Mouse (Mus musculus) small intestine, adult 2 months (tissue): ENCODE results near the gene Amotl2. TPM values are rescaled to one million over a fixed set of nuclear protein-coding genes. Genes with fewer than 3 reads are reported as not detected.

Experiments used
- H3K27ac ChIP-seq: fragments of 200-500 bp; 2 replicates; pipeline ENCODE4 v1.5.1; 2012; ENCODE audit warnings: low read depth, low read length, control low read depth, inconsistent platforms; ENCODE audit not compliant: insufficient read depth
- H3K27me3 ChIP-seq: fragments of 200-500 bp; 2 replicates; pipeline ENCODE4 v1.6.1; 2012; ENCODE audit warnings: mild to moderate bottlenecking, moderate library complexity, low read length, inconsistent platforms; ENCODE audit not compliant: control insufficient read depth, insufficient read depth
- H3K36me3 ChIP-seq: fragments of 200-500 bp; 2 replicates; pipeline ENCODE4 v1.6.1; 2012; ENCODE audit warnings: mild to moderate bottlenecking, low read length, control low read depth, inconsistent platforms; ENCODE audit not compliant: control insufficient read depth, insufficient read depth
- H3K4me1 ChIP-seq: fragments of 200-500 bp; 2 replicates; pipeline ENCODE4 v1.6.1; 2012; ENCODE audit warnings: low read length, inconsistent platforms, mixed read lengths; ENCODE audit not compliant: control insufficient read depth, insufficient read depth, insufficient read length
- H3K4me3 ChIP-seq: fragments of 200-500 bp; 2 replicates; pipeline ENCODE4 v1.5.1; 2012; ENCODE audit warnings: low read depth, mild to moderate bottlenecking, control low read depth, inconsistent platforms, low read length, moderate library complexity
- CTCF ChIP-seq: fragments of 200-500 bp; IDR thresholded peaks from 2 replicates; pipeline ENCODE4 v1.5.1; 2012; ENCODE audit warnings: low read depth, mild to moderate bottlenecking, control low read depth, inconsistent platforms, low read length, moderate library complexity, mixed read lengths; ENCODE audit not compliant: insufficient replicate concordance, insufficient read length; ENCODE audit errors: extremely low read depth
- POLR2A ChIP-seq: fragments of 200-500 bp; IDR thresholded peaks from 2 replicates; pipeline ENCODE4 v1.6.1; 2012; ENCODE audit warnings: low read depth, mild to moderate bottlenecking, control low read depth, inconsistent platforms, low read length, moderate library complexity
- WGBS: fragments of 180-500 bp; shearing (Covaris S2); methylation state at CpG from one replicate; pipeline ENCODE4 v1.1.7; 2018; 5-methylcytosine and 5-hydroxymethylcytosine counted together
- polyA plus RNA-seq: library from polyadenylated mRNA; depleted of rRNA; stranded (reverse); fragments of >200 nt; gene quantifications from 2 replicates; pipeline ENCODE4 v1.2.3, GENCODE M21; 2012

Gene Amotl2
- polyA plus RNA-seq, 1 experiment = 12.3 TPM

GRCm38 (mm10) chr9:102720567-102721167 lies 4.2 kb downstream of the Amotl2 start:
- 80% methylated on average over 18 of the region's 18 CpGs for WGBS
- no peaks in the 10 kb centered on the region for H3K27me3 ChIP-seq
- H3K36me3 ChIP-seq = peaks cover 36% of the 10 kb centered on the region
- no peak overlapping the region for H3K27ac ChIP-seq
- H3K4me1 ChIP-seq = peaks cover 14% of the 10 kb centered on the region
- H3K4me3 ChIP-seq = peak overlapping the region; percentile 43
- TF ChIP-seq CTCF = no peak
- TF ChIP-seq POLR2A = no peak

- Histone ChIP-seq H3K36me3 (peaks cover 38% of the 10 kb centered on the region), H3K4me1 (peaks cover 20% of the 10 kb centered on the region), H3K27me3 (no peaks in the 10 kb centered on the region), H3K4me3 (no peak overlapping the region), H3K27ac (no peak overlapping the region)
- 62% methylated on average over 3 of the region's 3 CpGs for WGBS
- TF ChIP-seq POLR2A (no peak), CTCF (no peak)
Observed at GRCm38 (mm10) chr9:102721406-102721978, 5.0 kb downstream of the Amotl2 start.

DNA sequence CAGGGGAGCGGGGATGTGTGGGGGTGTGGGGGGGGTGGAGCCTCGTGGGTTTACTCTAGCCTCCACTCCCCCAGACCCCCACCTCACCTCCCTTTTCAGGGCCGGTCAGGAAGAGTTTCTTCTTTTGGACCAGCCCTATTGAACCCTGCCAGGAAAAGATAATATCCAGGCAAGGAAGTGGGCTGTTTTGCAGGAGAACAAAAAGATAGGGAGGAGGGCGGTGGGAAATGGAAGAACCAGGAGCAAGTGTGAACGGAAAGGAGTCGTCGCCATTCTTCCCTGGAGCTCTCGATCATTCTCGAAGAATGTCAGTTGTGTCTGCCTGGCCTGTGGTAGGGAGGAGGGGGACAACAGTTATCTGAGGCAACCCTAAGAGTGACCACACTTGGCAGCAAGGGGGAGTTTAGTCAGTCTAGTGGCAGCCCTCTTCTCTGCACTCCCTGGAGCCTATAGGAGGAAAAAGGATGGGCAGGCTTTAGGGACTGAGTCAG lies 5.6 kb downstream of the Amotl2 start:
- Histone ChIP-seq H3K36me3 (peaks cover 43% of the 10 kb centered on the region), H3K4me3 (no peak overlapping the region), H3K27me3 (no peaks in the 10 kb centered on the region), H3K27ac (0 out of 2 replicates have a peak overlapping the region, but pooled peaks have one; percentile 5), H3K4me1 (peaks cover 21% of the 10 kb centered on the region)
- no peak for TF ChIP-seq POLR2A
- TF ChIP-seq CTCF = no peak
- 75% methylated on average over 9 of the region's 9 CpGs for WGBS

DNA sequence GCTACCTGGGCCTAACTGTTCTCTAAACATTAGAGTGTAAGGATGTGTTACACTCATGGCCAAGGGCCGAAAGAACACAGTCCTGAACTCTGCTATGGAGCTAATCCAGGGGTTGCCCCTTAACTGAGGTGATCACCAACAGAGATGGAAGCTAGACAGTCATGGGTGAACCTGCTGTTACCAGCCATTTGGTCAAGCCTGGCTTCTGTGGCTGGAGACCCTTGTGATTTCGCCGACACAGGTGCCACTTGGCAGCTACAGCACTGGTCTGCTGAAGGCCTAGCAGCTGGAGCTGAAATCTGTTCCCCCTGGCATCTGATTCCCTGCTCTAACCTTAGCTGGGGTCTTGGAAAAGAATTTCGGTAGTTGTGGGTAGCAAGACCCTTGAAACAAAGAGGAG lies 6.3 kb downstream of the Amotl2 start:
- H3K27me3 ChIP-seq = no peaks in the 10 kb centered on the region
- H3K36me3 ChIP-seq = peaks cover 45% of the 10 kb centered on the region
- no peak overlapping the region for H3K4me3 ChIP-seq
- H3K27ac ChIP-seq = no peak overlapping the region
- 90% methylated on average over 4 of the region's 4 CpGs for WGBS
- TF ChIP-seq CTCF = no peak
- no peak for TF ChIP-seq POLR2A
- peaks cover 21% of the 10 kb centered on the region for H3K4me1 ChIP-seq

DNA sequence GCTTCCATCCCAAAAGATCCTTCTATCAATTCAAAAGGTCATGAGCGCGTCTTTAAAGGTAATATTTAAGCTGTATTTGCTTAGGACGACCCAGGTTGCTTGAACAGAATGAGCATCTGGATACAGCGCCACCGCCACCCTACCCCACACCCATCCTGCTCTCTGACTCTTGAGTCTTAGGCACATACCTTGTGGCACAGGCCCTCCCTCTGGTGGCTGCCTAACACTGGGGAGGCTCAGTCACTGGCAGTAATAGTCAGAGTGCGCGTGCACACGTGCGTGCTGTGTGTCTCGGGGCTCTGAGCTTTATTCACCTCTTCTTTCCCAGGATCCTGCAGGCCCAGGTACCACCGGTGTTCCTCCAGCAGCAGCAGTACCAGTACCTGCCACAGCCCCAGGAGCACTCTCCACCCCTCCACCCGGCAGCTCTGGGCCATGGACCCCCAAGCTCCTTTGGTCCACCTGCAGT lies 6.8 kb downstream of the Amotl2 start:
- TF ChIP-seq POLR2A (no peak), CTCF (no peak)
- Histone ChIP-seq H3K27ac (no peak overlapping the region), H3K27me3 (no peaks in the 10 kb centered on the region), H3K4me3 (no peak overlapping the region), H3K4me1 (peaks cover 21% of the 10 kb centered on the region), H3K36me3 (peaks cover 49% of the 10 kb centered on the region)
- 87% methylated on average over 12 of the region's 12 CpGs for WGBS

DNA sequence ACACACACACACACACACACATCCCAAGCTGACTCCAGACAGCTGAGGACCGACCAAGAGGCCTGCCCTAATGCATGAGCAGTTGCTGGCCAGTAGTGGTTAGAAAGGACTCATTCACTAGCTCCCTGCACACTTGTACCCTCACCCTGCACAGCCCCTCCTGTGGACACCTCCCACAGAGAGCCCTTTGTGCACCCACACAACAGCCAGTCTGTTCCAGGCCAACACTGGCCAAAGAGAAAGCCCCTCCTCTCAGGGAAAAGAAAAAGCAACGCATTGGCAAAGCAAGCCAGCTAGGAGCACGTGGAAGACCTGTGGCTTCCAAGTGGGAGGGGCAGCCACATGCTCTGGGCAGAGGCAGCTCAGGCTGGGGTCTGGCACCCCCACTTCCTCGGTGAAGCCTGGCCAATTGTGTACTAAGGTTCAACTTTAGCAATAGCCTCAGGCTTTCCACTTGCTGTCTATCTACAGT lies 7.6 kb downstream of the Amotl2 start:
- Histone ChIP-seq H3K4me1 (peaks cover 21% of the 10 kb centered on the region), H3K27me3 (no peaks in the 10 kb centered on the region), H3K27ac (no peak overlapping the region), H3K36me3 (peaks cover 55% of the 10 kb centered on the region), H3K4me3 (no peak overlapping the region)
- no peak for TF ChIP-seq POLR2A
- TF ChIP-seq CTCF = no peak
- WGBS = 27% methylated on average over 4 of the region's 4 CpGs

GRCm38 (mm10) chr9:102724942-102725341 lies 8.5 kb downstream of the Amotl2 start:
- WGBS = 84% methylated on average over 7 of the region's 7 CpGs
- Histone ChIP-seq H3K36me3 (peaks cover 64% of the 10 kb centered on the region), H3K27me3 (no peaks in the 10 kb centered on the region), H3K4me3 (no peak overlapping the region), H3K4me1 (peaks cover 25% of the 10 kb centered on the region), H3K27ac (no peak overlapping the region)
- TF ChIP-seq CTCF (no peak), POLR2A (no peak)
